Mouse (Mus musculus) adrenal gland, postnatal 14 days (tissue): ENCODE data around the gene Alad. TPM values are rescaled to one million over a fixed set of nuclear protein-coding genes. Genes with fewer than 3 reads are reported as not detected.

ENCODE experiments used
- DNase-seq: peaks from one replicate; pipeline ENCODE4 v3.0.0; 2021; ENCODE audit warnings: mixed read lengths
- long read RNA-seq, 2 experiments: library from polyadenylated mRNA; stranded (forward); transcript quantifications; one replicate each; pipeline ENCODE4 v2.0.0; 2021
- total RNA-seq: library from RNA; stranded (reverse); gene quantifications from 2 replicates; pipeline ENCODE4 v1.2.3, GENCODE M21; 2021

Alad gene
- total RNA-seq: 90.0 and 110 TPM in 2 replicates
- long read RNA-seq, experiment 1, transcript Alad-201 (12 exons, 1,206 nt): major isoform, 179 of 198 reads
- long read RNA-seq, experiment 1, partial matches to known transcripts: 5 of 198 reads
- long read RNA-seq, experiment 1, other reads (novel, unspliced or antisense): 10 of 198 reads
- long read RNA-seq, experiment 2, transcript Alad-202 (12 exons, 1,247 nt): minor isoform, 5 of 181 reads
- long read RNA-seq, experiment 2, transcript Alad-201 (12 exons, 1,206 nt): major isoform, 150 of 181 reads
- long read RNA-seq, experiment 2, partial matches to known transcripts: 9 of 181 reads
- long read RNA-seq, experiment 2, other reads (novel, unspliced or antisense): 17 of 181 reads

DNA sequence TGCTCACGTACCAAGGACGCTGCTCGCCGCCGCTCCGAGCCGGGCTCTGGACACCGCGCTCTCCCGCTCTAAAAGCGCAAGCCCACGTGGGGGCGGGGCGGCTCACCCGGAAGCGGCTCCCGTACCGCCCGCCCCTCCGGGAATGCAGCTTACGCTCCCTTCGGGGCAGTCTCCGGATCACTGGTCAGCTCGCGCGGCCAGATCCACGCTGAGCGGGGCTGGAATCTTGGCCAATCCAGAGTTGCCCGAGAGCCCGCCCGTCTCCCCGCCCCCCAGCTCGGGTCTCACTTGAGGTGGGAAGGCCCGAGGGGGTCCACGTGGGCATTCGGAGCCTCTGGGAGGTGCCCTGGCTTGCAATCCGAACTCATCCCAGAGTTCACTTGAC lies at the start of gene Alad:
Gene Alad (minus strand): TSS at position 70 of the 385 bp plus-strand sequence.
- DNase-seq: peak; percentile 96

GRCm38 (mm10) chr4:62568359-62568758 lies 48.6 kb upstream of the Alad start:
- no peak for DNase-seq

- no peak for DNase-seq
Measured at GRCm38 (mm10) chr4:62567696-62568095, 48.0 kb upstream of the Alad start.

DNA sequence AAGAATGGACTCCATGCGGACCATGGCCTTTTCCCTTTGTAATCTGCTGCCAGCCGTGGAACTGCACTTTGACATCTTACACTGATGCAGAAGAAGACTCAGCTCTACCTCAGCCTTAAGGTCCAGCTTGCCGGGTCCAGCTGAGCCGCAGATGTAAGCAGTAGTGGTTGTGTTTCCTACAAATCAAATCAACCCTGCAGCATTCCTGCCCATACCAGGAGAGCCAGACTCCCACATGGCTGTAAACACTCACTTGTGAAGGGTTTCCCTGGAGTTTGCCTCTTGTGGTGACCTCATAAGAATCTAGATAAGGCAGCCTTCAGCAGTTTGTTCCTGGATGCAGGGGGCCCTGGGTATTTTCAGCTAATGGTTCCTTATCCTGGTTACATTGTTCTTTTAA lies 46.8 kb upstream of the Alad start:
- no peak for DNase-seq

DNA sequence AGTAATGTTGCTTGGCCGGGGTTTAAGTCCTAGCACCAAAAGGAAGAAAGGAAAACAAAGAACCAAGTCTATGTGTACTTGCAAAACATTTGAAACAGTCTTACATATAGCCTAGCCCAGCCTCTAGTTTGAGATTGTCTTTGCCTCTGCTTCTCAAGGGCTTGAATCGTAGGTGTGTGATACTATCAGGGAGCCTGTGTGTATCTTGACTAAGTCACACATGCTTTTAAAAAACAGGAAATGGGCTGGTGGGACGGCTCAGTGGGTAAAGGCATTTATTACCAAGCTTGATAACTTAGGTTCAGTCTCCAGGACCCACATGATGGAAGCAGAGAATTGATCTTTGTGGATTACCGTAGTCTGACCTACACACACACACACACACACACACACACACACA lies 42.3 kb upstream of the Alad start:
- no peak for DNase-seq

GRCm38 (mm10) chr4:62561630-62562001 lies 41.9 kb upstream of the Alad start:
- DNase-seq: no peak

GRCm38 (mm10) chr4:62560963-62561629 lies 41.4 kb upstream of the Alad start:
- DNase-seq: peak; percentile 83

GRCm38 (mm10) chr4:62559797-62560329 lies 40.1 kb upstream of the Alad start, which contains the start of gene Rgs3:
Rgs3 (plus strand) TSS chr4:62559847.
- no peak for DNase-seq

GRCm38 (mm10) chr4:62557436-62557835 lies 37.7 kb upstream of the Alad start:
- DNase-seq: no peak

DNA sequence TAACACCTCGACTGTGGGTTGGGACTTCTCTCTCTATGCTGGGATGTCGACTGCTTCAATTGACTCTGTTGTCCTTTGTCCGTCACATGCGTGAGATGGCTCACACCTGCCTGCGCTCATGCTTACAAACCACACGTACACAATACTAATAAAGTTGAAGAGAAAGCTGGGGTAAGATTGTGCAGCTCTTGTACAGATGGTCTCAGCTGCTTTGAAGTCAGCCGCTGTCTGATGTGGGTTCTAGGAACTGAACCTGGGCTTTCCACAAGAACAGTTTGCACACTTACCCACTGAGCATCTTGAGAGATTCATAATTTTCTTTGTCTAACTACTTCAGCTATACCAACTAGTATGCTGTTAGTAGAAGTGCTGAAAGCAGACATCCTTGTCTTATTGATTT lies 32.2 kb upstream of the Alad start:
- DNase-seq: no peak

DNA sequence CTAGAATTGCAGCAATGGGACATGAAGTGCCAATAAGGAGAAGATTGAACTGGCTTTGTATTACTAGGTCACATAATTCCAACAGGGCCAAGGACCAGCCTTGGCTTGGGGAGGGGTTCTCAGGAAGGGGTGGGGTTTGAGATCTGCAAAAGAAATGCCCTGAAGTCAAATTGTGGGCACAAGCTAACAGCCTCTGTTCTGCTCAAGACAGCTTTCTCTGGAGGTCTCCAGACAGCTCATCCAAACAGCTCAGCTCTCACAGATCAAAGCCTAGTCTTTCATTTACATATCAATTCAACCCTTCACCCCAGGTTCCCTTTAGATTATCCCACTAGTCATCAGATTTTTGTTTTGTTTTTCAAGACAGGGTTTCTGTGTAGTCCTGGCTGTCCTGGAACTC lies 25.1 kb upstream of the Alad start:
- DNase-seq: no peak

DNA sequence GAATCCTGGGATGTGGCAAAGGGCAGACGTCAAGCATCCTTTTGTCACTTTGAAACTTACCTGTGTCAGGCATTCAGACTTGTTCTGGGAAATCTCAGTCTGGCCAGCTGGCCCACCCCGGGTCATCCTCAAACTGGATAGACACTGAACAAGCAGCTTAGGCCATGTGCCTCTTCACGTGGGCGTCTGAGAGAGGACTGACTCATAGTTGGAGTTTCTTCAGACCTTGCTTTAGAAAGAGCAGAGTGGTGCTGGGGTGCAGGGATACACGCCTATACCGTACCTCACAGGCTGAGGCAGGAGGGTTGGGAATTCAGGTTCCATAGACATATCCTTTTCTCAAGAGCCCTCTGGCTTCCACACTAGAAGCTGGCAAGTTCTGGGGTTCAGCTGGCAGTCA lies 24.1 kb upstream of the Alad start:
- no peak for DNase-seq

GRCm38 (mm10) chr4:62541802-62542201 lies 22.1 kb upstream of the Alad start:
- no peak for DNase-seq

DNA sequence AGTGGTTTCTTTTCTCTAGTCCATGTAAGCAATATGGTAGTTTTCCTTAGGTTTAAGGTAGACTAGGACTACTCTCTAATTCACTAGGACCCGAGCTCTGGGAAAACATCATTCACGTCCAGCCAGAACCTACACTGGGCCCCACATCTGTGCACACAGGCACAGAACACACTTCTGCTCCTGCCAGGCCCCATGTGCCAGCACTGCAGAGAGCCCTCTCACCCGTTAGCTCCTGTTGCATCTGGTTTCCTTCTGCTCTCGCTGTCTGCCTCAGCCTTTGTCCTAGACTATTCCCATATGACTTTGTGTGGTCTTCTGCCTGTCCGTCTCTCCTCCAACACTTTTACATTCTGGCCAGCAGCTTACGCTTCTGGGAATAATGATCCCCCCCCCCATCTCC lies 14.0 kb upstream of the Alad start:
- no peak for DNase-seq

DNA sequence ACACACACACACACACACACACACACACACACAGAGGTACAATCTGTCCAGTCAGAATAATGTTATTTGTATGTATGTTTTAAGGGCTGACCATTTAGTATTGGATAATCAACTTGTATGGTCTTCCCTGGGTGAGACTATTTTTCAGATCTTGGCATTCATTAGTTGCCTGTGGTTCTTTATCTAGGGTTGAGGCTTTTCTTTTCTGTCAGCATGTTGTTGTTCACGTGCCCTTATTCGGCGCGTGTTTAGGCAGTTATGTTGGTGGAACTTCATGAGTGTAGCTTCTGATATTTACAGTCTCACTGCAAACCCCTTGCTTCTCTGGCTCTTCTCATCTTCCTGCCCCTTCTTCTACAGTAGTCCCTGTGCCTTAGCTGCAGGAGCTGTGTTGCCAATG lies 7.9 kb upstream of the Alad start:
- no peak for DNase-seq

DNA sequence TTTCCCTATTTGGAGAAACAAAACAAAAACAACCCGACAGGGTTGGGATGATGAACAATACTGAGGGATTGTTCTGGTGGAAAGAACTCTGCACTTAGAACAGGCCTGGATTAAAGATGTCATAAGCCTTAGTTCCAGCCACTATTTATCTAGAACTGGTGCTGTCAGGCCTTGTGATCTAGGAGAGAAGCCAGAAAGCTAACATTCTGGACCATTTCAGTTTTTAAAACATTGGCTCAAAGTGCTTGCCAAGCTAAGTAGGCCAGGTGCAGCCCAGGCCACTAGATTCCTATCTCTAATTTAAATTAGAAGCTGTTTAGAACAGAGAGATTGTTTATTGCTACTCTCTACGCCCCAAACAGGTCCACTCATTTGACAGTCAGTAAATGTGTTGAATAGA lies 6.5 kb upstream of the Alad start:
- DNase-seq: no peak

GRCm38 (mm10) chr4:62525489-62525811 lies 5.7 kb upstream of the Alad start:
- DNase-seq: no peak

- peak; percentile 98 for DNase-seq
Measured at GRCm38 (mm10) chr4:62524651-62525488, 5.2 kb upstream of the Alad start, which contains the start of the genes Pole3 and 4933430I17Rik. Pole3 (minus strand) TSS chr4:62525068. 4933430I17Rik (plus strand) TSS chr4:62525369.

GRCm38 (mm10) chr4:62520892-62521400 lies 1.2 kb upstream of the Alad start:
- DNase-seq: no peak

DNA sequence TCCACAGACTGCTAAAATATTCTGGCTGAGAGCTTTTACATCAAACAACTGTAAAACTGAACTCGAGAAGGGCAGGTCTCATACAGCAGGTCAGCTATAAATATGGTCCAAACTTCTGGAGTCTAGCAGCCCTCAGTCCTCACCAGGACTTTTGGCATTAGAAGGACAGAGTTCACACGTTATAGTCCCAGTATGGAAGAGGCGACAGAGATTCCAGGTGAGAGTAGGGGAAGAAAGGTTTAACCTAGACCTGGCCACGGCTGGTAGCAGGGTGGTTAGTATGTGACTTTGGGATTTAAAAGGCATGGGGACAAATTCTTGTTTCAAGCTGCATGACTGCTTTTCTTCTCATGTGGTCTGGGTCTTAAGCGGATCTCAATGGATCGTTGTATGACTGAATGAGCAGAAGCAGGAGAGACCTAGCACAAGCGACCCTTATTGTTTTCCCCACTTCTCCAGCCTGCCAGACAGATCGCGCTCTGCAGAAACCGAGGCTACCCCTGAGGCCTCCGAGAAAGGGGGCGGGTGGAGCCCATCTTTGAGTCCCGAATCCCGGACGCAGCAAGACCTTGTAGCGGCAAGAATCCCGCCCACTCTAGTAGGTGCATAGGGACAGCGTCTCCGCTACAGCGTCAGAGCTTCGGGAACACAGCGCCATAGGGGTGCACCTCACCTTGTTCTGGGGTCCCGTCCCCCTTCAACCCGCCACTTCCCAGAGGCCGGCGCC lies 433 bp downstream of the Alad start:
- DNase-seq: no peak

GRCm38 (mm10) chr4:62518416-62519121 lies 1.1 kb downstream of the Alad start:
- DNase-seq: peak; percentile 72
